Mouse (Mus musculus) neutrophil, adult 65 days (primary cell): ENCODE data around the gene Ppp1r36. TPM values are rescaled to one million over a fixed set of nuclear protein-coding genes. Genes with fewer than 3 reads are reported as not detected.

Experiments used
- total RNA-seq: library from RNA; stranded (reverse); gene quantifications from 2 replicates; pipeline ENCODE4 v1.2.4, GENCODE M21; 2023

The Ppp1r36 gene
- total RNA-seq, result not detected in 2 replicates

GRCm38 (mm10) chr12:76417433-76417854 lies at the start of gene Ppp1r36:
Gene Ppp1r36 (plus strand): TSS chr12:76417538.

GRCm38 (mm10) chr12:76369206-76369977 lies 47.9 kb upstream of the Ppp1r36 start, which contains the start of gene Zbtb25:
Gene Zbtb25 (minus strand): TSS chr12:76369602.

GRCm38 (mm10) chr12:76369978-76370830 lies 47.1 kb upstream of the Ppp1r36 start, which contains the start of gene Zbtb1:
Gene Zbtb1 (plus strand): TSS chr12:76370266.

GRCm38 (mm10) chr12:76403886-76404537 lies 13.3 kb upstream of the Ppp1r36 start, which contains the start of gene Hspa2:
Gene Hspa2 (plus strand): TSS chr12:76404176.

Other genes with a start within 250 kb of the Ppp1r36 start
- gene Esr2, start 240.3 kb upstream of the Ppp1r36 start, total RNA-seq, result not detected in 2 replicates
- gene Tex21, start 170.8 kb upstream of the Ppp1r36 start, total RNA-seq, result not detected in 2 replicates
- gene Mthfd1, start 162.2 kb upstream of the Ppp1r36 start, total RNA-seq, result 9.5 and 10.3 TPM in 2 replicates
- 0.18 and 0.66 TPM in 2 replicates for gene Akap5, start 92.6 kb upstream of the Ppp1r36 start, total RNA-seq
- 4.5 and 4.9 TPM in 2 replicates for gene Zbtb25, start 47.9 kb upstream of the Ppp1r36 start, total RNA-seq
- gene Zbtb1, start 47.3 kb upstream of the Ppp1r36 start, total RNA-seq, result 4.6 and 6.0 TPM in 2 replicates
- gene Hspa2, start 13.4 kb upstream of the Ppp1r36 start, total RNA-seq, result 4.7 and 7.3 TPM in 2 replicates
- 111 and 133 TPM in 2 replicates for gene Plekhg3, start 113.4 kb downstream of the Ppp1r36 start, total RNA-seq